Mouse (Mus musculus) liver, embryonic 14.5 days (tissue): ENCODE results near the gene Tlr7. TPM values are rescaled to one million over a fixed set of nuclear protein-coding genes. Genes with fewer than 3 reads are reported as not detected.

Source experiments
- ATAC-seq: fragments of 200-750 bp; cut with Nextera tagmentation; 2 replicates; pipeline ENCODE4 v1.8.0; 2017; ENCODE audit warnings: moderate number of reproducible peaks, mild to moderate bottlenecking, moderate library complexity; ENCODE audit not compliant: insufficient read depth
- DNase-seq, 3 experiments: peaks; one replicate each; pipeline ENCODE4 v3.0.0-alpha.2; 2012 to 2013; ENCODE audit warnings: low read depth in 3 of 3, low spot score in 3 of 3
- H3K27ac ChIP-seq: fragments of 300-500 bp; sonication (generic); 2 replicates; pipeline ENCODE4 v1.5.1; 2014; ENCODE audit warnings: moderate library complexity, mild to moderate bottlenecking, control low read depth, inconsistent platforms
- H3K27me3 ChIP-seq: fragments of 300-500 bp; sonication (generic); 2 replicates; pipeline ENCODE4 v1.6.1; 2014; ENCODE audit warnings: mild to moderate bottlenecking, low read length, moderate library complexity; ENCODE audit not compliant: control insufficient read depth, insufficient read depth
- H3K36me3 ChIP-seq: fragments of 300-500 bp; sonication (generic); replicated peaks from 2 replicates; pipeline ENCODE4 v1.6.1; 2014; ENCODE audit warnings: low read depth; ENCODE audit not compliant: control insufficient read depth, insufficient read depth
- H3K4me1 ChIP-seq, 2 experiments: fragments of 200-500 bp in 1 of 2; fragments of 300-500 bp in 1 of 2; sonication (generic) in 1 of 2; replicated peaks; 2 replicates each; pipeline ENCODE4 v1.6.1; 2012 to 2014; ENCODE audit warnings: antibody characterized with exemption in 1 of 2, inconsistent platforms in 1 of 2, low read length in 1 of 2; ENCODE audit not compliant: control insufficient read depth in 2 of 2, insufficient read depth in 2 of 2
- H3K4me2 ChIP-seq: fragments of 300-500 bp; sonication (generic); 2 replicates; pipeline ENCODE4 v1.6.1; 2014; ENCODE audit warnings: low read depth, mild to moderate bottlenecking, control low read depth, moderate library complexity
- H3K4me3 ChIP-seq, 2 experiments: fragments of 200-500 bp in 1 of 2; fragments of 300-500 bp in 1 of 2; sonication (generic) in 1 of 2; 2 replicates each; pipeline ENCODE4 v1.5.1; 2012 to 2014; ENCODE audit warnings: low read depth in 2 of 2, low read length in 2 of 2, mild to moderate bottlenecking in 2 of 2, control low read depth in 1 of 2, inconsistent platforms in 1 of 2, moderate library complexity in 1 of 2; ENCODE audit not compliant: insufficient read depth in 1 of 2
- H3K9ac ChIP-seq: fragments of 300-500 bp; sonication (generic); replicated peaks from 2 replicates; pipeline ENCODE4 v1.6.1; 2014; ENCODE audit warnings: mild to moderate bottlenecking, control low read depth, moderate library complexity
- H3K9me3 ChIP-seq: fragments of 300-500 bp; sonication (generic); 2 replicates; pipeline ENCODE4 v1.6.1; 2016; ENCODE audit warnings: low read length, mixed read lengths; ENCODE audit not compliant: control insufficient read depth
- CTCF ChIP-seq: IDR thresholded peaks from 2 replicates; pipeline ENCODE4 v1.5.1; 2016; ENCODE audit warnings: antibody characterized with exemption, low read depth, control low read depth
- EP300 ChIP-seq: IDR thresholded peaks from 2 replicates; pipeline ENCODE4 v1.6.1; 2016; ENCODE audit warnings: antibody characterized with exemption, low read depth
- WGBS: fragments of 180-500 bp; shearing (Covaris S2); extraction: QIAGEN DNeasy Blood & Tissue Kit; methylation state at CpG from one replicate; pipeline ENCODE4 v1.1.7; 2014; ENCODE audit not compliant: insufficient replicate concordance; 5-methylcytosine and 5-hydroxymethylcytosine counted together
- polyA plus RNA-seq, 2 experiments: library from polyadenylated mRNA; depleted of rRNA in 1 of 2; stranded (reverse) in 1 of 2; unstranded in 1 of 2; fragments of >200 nt; fragmentation: Nextera tagmentation in 1 of 2; extraction: Ambion mirVana in 1 of 2; gene quantifications; 2 replicates each; pipeline versions ENCODE4 v1.2.1 to v1.2.3; 2012 to 2014

The Tlr7 gene
- polyA plus RNA-seq, 2 experiments = 0.44 to 1.0 TPM

- WGBS = 72% methylated on average over 3 of the region's 3 CpGs
- H3K4me1 ChIP-seq = no peaks in the 10 kb centered on the region
- H3K36me3 ChIP-seq = no peaks in the 10 kb centered on the region
- H3K4me3 ChIP-seq = no peak overlapping the region
- H3K9me3 ChIP-seq = no peaks in the 10 kb centered on the region
- no peak for DNase-seq
- no peak overlapping the region for H3K9ac ChIP-seq
- TF ChIP-seq EP300 (no peak), CTCF (no peak)
- no peak overlapping the region for H3K27ac ChIP-seq
- no peak for ATAC-seq
- H3K27me3 ChIP-seq = no peaks in the 10 kb centered on the region
- H3K4me2 ChIP-seq = no peak overlapping the region
Observed at GRCm38 (mm10) chrX:167355965-167356364, 25.6 kb upstream of the Tlr7 start.

- H3K4me1 ChIP-seq = no peaks in the 10 kb centered on the region
- H3K9me3 ChIP-seq = no peaks in the 10 kb centered on the region
- no peaks in the 10 kb centered on the region for H3K36me3 ChIP-seq
- ATAC-seq (no peak), DNase-seq (no peak)
- no peaks in the 10 kb centered on the region for H3K27me3 ChIP-seq
- 66% methylated on average over 2 of the region's 2 CpGs for WGBS
- no peak for TF ChIP-seq CTCF
- no peak for TF ChIP-seq EP300
- no peak overlapping the region for H3K4me3 ChIP-seq
- no peak overlapping the region for H3K4me2 ChIP-seq
- H3K9ac ChIP-seq = no peak overlapping the region
- H3K27ac ChIP-seq = no peak overlapping the region
Observed at GRCm38 (mm10) chrX:167353617-167354016, 23.3 kb upstream of the Tlr7 start.

GRCm38 (mm10) chrX:167346440-167346839 lies 16.1 kb upstream of the Tlr7 start:
- H3K36me3 ChIP-seq = no peaks in the 10 kb centered on the region
- ATAC-seq (no peak), DNase-seq (no peak)
- WGBS = 52% methylated on average over 1 of the region's 1 CpGs
- no peaks in the 10 kb centered on the region for H3K4me1 ChIP-seq
- H3K9me3 ChIP-seq = no peaks in the 10 kb centered on the region
- no peak overlapping the region for H3K4me3 ChIP-seq
- H3K27me3 ChIP-seq = no peaks in the 10 kb centered on the region
- H3K9ac ChIP-seq = no peak overlapping the region
- no peak overlapping the region for H3K27ac ChIP-seq
- no peak overlapping the region for H3K4me2 ChIP-seq
- no peak for TF ChIP-seq EP300
- TF ChIP-seq CTCF = no peak

GRCm38 (mm10) chrX:167344356-167344755 lies 14.0 kb upstream of the Tlr7 start:
- Histone ChIP-seq H3K4me3 (no peak overlapping the region), H3K4me2 (no peak overlapping the region), H3K27ac (no peak overlapping the region), H3K4me1 (no peaks in the 10 kb centered on the region), H3K9me3 (no peaks in the 10 kb centered on the region), H3K9ac (no peak overlapping the region), H3K27me3 (no peaks in the 10 kb centered on the region), H3K36me3 (no peaks in the 10 kb centered on the region)
- 57% methylated on average over 1 of the region's 1 CpGs for WGBS
- no peak for TF ChIP-seq EP300
- TF ChIP-seq CTCF = no peak
- ATAC-seq (no peak), DNase-seq (no peak)

- Histone ChIP-seq H3K36me3 (no peaks in the 10 kb centered on the region), H3K4me1 (no peaks in the 10 kb centered on the region), H3K4me2 (no peak overlapping the region), H3K4me3 (no peak overlapping the region), H3K9ac (no peak overlapping the region), H3K27me3 (no peaks in the 10 kb centered on the region), H3K9me3 (no peaks in the 10 kb centered on the region), H3K27ac (no peak overlapping the region)
- 47% methylated on average over 3 of the region's 3 CpGs for WGBS
- TF ChIP-seq CTCF (no peak), EP300 (no peak)
- DNase-seq (no peak), ATAC-seq (no peak)
Observed at GRCm38 (mm10) chrX:167341811-167342210, 11.5 kb upstream of the Tlr7 start.
